Mouse (Mus musculus) stomach, embryonic 14.5 days (tissue): ENCODE results near the gene Ank3. TPM values are rescaled to one million over a fixed set of nuclear protein-coding genes. Genes with fewer than 3 reads are reported as not detected.

Source experiments
- ATAC-seq: fragments of 200-750 bp; cut with Nextera tagmentation; 2 replicates; pipeline ENCODE4 v1.8.0; 2017; ENCODE audit warnings: low read depth, moderate TSS enrichment; ENCODE audit not compliant: insufficient number of reproducible peaks, insufficient read depth, low FRiP score
- H3K27ac ChIP-seq: fragments of 300-500 bp; sonication (generic); 2 replicates; pipeline ENCODE4 v1.5.1; 2014; ENCODE audit warnings: mild to moderate bottlenecking, low read length, moderate library complexity, mixed read lengths
- H3K27me3 ChIP-seq: fragments of 300-500 bp; sonication (generic); 2 replicates; pipeline ENCODE4 v1.6.1; 2014; ENCODE audit warnings: low read length, control low read depth, mixed read lengths; ENCODE audit not compliant: control insufficient read depth, insufficient read depth
- H3K36me3 ChIP-seq: fragments of 300-500 bp; sonication (generic); 2 replicates; pipeline ENCODE4 v1.6.1; 2014; ENCODE audit warnings: mild to moderate bottlenecking, control low read depth, low read length, moderate library complexity, mixed read lengths; ENCODE audit not compliant: control insufficient read depth, insufficient read depth
- H3K4me1 ChIP-seq: fragments of 300-500 bp; sonication (generic); 2 replicates; pipeline ENCODE4 v1.6.1; 2014; ENCODE audit warnings: low read length, control low read depth, mixed read lengths; ENCODE audit not compliant: control insufficient read depth, insufficient read depth
- H3K4me2 ChIP-seq: fragments of 300-500 bp; sonication (generic); replicated peaks from 2 replicates; pipeline ENCODE4 v1.6.1; 2014; ENCODE audit warnings: low read depth, low read length, control low read depth
- H3K4me3 ChIP-seq: fragments of 300-500 bp; sonication (generic); 2 replicates; pipeline ENCODE4 v1.5.1; 2014; ENCODE audit warnings: low read depth, low read length, control low read depth
- H3K9ac ChIP-seq: fragments of 300-500 bp; sonication (generic); replicated peaks from 2 replicates; pipeline ENCODE4 v1.6.1; 2014; ENCODE audit warnings: low read depth, mild to moderate bottlenecking, control low read depth, low read length, moderate library complexity, mixed read lengths
- H3K9me3 ChIP-seq: fragments of 300-500 bp; sonication (generic); 2 replicates; pipeline ENCODE4 v1.6.1; 2016; ENCODE audit warnings: low read depth, low read length, control low read depth; ENCODE audit not compliant: control insufficient read depth
- WGBS: fragments of 180-500 bp; shearing (Covaris S2); extraction: QIAGEN DNeasy Blood & Tissue Kit; methylation state at CpG from one replicate; pipeline ENCODE4 v1.1.7; 2014; 5-methylcytosine and 5-hydroxymethylcytosine counted together
- polyA plus RNA-seq: library from polyadenylated mRNA; unstranded; fragments of >200 nt; fragmentation: Nextera tagmentation; extraction: Ambion mirVana; gene quantifications from 2 replicates; pipeline ENCODE4 v1.2.1, GENCODE M21; 2014

Ank3 gene
- polyA plus RNA-seq, 1 experiment from 2014 or later, result 46.1 TPM

DNA sequence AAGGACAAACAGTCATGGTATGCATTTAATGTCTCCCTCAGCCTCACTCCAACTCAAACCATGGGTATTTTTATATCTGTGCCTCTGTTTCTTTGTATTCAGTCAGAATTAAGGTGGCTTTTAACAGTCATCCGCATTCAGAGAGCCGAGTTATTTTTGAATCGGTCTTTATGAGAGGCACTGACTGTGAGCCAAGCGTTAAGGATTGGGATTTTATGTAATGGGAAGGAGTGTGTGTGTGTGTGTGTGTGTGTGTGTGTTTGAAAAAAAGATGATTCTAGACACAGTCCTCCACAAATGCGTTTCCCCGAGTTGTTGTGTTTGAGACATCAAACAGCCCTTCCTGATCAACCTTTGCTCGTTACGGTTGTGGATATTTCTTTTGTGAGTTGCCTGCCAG lies 347.7 kb downstream of the Ank3 start:
- no peak overlapping the region for H3K27ac ChIP-seq
- WGBS, result 65% methylated on average over 8 of the region's 8 CpGs
- H3K4me2 ChIP-seq, result no peak overlapping the region

DNA sequence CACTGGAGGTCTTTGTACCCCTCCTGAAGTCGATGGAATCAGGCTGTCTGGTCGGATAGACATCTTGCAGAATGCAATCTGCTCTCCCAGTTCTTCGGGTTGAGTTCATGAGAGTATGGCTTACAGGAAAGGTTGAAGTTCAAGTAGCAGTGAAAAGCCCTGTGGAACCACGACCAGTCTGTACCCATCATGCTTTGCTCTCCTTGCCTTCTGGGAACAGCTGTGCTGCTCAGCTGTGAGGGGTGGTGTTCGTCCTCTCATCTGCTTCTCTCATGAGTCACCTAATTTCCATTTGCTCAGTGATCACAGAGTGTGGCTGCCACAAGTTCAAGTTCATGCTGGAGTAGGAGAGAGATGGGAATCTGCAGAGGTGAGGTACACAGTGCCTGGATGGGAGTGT lies 348.2 kb downstream of the Ank3 start:
- no peak for ATAC-seq
- Histone ChIP-seq H3K9ac (no peak overlapping the region), H3K4me3 (no peak overlapping the region), H3K9me3 (no peaks in the 10 kb centered on the region), H3K4me2 (no peak overlapping the region), H3K27ac (no peak overlapping the region), H3K36me3 (no peaks in the 10 kb centered on the region), H3K27me3 (no peaks in the 10 kb centered on the region), H3K4me1 (no peaks in the 10 kb centered on the region)
- WGBS, result 56% methylated on average over 5 of the region's 5 CpGs

More for the DNA sequence above, 347.7 kb downstream of the Ank3 start:
- no peaks in the 10 kb centered on the region for H3K9me3 ChIP-seq
- no peak overlapping the region for H3K9ac ChIP-seq
- H3K36me3 ChIP-seq, result no peaks in the 10 kb centered on the region
- no peaks in the 10 kb centered on the region for H3K4me1 ChIP-seq
- H3K27me3 ChIP-seq, result no peaks in the 10 kb centered on the region
- ATAC-seq, result no peak
- H3K4me3 ChIP-seq, result no peak overlapping the region

DNA sequence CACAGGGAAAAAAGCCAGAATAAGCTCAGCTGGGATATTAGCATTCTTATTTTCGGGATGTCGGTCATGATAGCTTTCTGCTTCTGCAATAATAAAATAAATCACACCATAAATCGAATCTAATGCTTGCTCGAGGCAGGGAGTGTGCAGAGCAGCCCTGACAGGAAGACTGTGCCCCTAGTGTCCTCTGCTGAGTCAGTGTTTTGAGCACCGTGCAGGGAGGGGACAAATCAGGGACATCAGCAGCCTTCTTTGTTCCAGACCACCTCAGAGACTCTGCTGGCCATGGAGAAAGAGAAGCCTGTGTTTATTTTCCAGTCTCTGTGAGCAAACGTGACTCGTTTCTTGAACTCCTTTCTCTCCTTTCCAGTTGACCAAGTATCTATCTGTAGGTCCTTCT lies 352.8 kb downstream of the Ank3 start:
- Histone ChIP-seq H3K9ac (no peak overlapping the region), H3K4me3 (no peak overlapping the region), H3K4me1 (no peaks in the 10 kb centered on the region), H3K36me3 (no peaks in the 10 kb centered on the region), H3K27me3 (no peaks in the 10 kb centered on the region), H3K9me3 (no peaks in the 10 kb centered on the region), H3K4me2 (no peak overlapping the region), H3K27ac (no peak overlapping the region)
- ATAC-seq, result no peak
- WGBS, result 41% methylated on average over 7 of the region's 7 CpGs

DNA sequence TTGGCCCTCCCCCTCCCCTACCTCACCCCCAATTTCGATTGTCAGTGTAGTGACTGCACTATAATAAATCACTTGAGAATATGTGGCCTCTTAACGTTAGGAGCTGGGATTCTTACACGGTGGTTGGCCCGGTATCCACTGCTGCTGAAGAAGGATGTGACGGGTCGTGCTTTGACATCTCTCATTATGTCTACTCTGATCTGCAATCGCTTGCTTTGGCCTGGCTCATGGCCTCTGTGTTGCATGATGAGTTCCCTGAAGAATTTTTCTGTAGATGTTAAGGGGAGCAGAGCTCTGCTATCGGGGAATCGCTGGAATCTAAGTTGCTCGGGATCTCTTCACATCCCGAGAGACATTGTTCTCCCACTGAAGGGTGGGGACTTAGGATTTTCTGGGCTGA lies 354.9 kb downstream of the Ank3 start:
- H3K4me3 ChIP-seq, result no peak overlapping the region
- H3K4me1 ChIP-seq, result no peaks in the 10 kb centered on the region
- H3K27me3 ChIP-seq, result no peaks in the 10 kb centered on the region
- no peak overlapping the region for H3K4me2 ChIP-seq
- no peak overlapping the region for H3K27ac ChIP-seq
- H3K9ac ChIP-seq, result no peak overlapping the region
- H3K9me3 ChIP-seq, result no peaks in the 10 kb centered on the region
- 64% methylated on average over 11 of the region's 11 CpGs for WGBS
- no peak for ATAC-seq
- H3K36me3 ChIP-seq, result no peaks in the 10 kb centered on the region

DNA sequence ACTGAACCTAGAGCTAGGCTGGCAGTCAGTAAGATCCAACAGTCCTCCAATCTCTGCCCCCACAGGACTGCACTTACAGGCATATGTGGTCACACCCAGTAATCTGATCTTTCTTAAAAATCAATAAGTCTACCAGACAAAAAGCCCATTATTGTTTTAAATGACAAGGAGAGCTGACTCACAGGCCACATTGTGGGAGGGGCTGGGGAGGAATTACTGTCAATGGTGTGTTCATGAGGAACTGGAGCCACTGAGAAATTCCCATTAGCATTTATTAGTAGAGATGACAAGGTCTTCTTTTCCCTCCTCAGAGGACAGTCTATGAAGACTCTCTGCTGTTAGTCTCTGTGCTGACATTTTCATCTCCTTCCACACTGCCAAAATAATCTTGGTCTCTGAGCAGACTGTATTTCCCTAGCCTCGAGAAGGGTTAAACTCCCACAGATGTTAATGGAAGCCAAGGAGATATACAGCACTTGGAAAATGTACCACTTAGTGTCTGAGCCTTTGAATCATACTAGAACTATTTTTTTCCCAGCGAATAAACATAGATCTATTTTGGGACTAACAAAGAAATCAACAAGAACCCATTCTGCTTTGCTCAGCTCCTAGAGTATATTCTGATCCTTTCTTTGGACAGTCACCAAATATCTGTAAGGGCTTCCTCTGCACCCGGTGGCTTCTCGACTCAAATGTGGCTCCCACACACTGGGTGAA lies 358.5 kb downstream of the Ank3 start:
- 48% methylated on average over 4 of the region's 4 CpGs for WGBS
- H3K4me1 ChIP-seq, result 0 out of 2 replicates have a peak, but pooled peaks cover 3% of the 10 kb centered on the region
- no peak for ATAC-seq
- H3K4me2 ChIP-seq, result no peak overlapping the region
- no peak overlapping the region for H3K4me3 ChIP-seq
- no peaks in the 10 kb centered on the region for H3K9me3 ChIP-seq
- H3K9ac ChIP-seq, result no peak overlapping the region
- H3K36me3 ChIP-seq, result no peaks in the 10 kb centered on the region
- H3K27me3 ChIP-seq, result no peaks in the 10 kb centered on the region
- H3K27ac ChIP-seq, result no peak overlapping the region

DNA sequence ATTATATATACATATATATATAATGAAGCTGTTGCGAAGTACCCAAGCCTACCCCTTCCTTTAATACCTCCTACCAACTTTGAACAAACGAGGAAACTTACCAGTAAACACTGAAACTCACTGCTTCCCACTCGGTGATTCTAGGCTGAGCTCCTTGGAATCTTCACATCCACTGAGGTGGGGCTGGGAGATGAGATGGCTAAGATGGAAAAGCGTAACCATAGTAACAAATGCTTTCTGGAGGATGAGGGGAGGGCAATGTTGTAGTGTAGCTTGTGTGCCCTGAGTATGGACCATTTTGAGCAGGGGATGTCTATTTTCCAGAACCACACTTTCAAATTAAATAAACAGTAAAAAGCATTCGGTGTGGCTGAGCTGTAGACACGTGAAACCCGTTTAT lies 364.4 kb downstream of the Ank3 start:
- Histone ChIP-seq H3K4me1 (0 out of 2 replicates have a peak, but pooled peaks cover 3% of the 10 kb centered on the region), H3K27ac (no peak overlapping the region), H3K4me3 (no peak overlapping the region), H3K4me2 (no peak overlapping the region), H3K9ac (no peak overlapping the region), H3K9me3 (no peaks in the 10 kb centered on the region), H3K27me3 (no peaks in the 10 kb centered on the region), H3K36me3 (no peaks in the 10 kb centered on the region)
- ATAC-seq, result no peak
- 39% methylated on average over 7 of the region's 7 CpGs for WGBS

DNA sequence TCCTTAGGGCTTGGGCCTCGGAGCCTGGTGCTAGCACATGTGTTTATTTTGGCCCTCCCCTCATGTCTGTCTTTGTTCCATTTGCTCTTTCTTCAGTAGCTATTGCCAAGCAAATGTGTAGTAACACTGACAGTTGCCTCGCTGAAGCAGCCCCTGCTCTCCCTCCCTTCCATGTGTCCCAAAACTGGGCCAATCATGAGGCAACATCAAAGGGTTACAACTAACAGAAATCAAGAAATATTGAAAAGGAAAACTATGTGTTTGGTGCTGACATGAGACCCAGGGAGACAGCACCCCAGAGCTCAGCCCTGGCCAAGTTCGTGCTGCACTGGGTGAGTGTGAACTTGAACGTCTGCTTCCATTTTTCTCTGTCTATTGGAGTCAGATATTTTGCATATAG lies 365.8 kb downstream of the Ank3 start:
- no peak for ATAC-seq

DNA sequence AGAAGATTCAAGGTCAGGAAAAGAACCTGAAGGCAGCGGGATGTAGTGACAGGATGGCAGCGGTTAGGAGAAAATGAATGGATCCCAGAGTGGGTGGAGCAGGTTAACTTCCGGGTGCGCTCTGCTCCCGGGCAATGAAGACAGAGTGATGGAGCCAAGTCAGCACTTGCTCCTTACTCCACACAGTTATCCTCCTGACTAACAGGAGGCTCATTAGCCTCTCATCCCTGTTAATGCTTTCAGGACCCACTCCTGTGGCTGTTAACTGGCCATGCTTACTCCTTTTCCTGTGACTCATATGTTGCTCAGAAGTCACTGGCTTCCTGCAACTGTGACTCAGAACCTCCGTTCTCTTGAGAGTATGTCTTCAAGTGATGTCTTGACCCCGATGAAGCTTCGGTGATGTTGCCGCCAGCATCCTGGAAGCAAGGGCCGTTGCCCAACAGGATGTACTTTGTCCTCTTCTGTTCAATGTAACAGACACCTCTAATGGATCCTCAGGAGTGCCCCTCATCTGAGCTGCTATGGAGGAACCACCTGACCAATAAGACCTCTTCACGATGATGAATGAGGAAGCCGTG lies 378.6 kb downstream of the Ank3 start:
- Histone ChIP-seq H3K27ac (no peak overlapping the region), H3K4me1 (no peaks in the 10 kb centered on the region), H3K4me2 (no peak overlapping the region), H3K36me3 (no peaks in the 10 kb centered on the region), H3K27me3 (no peaks in the 10 kb centered on the region), H3K9me3 (no peaks in the 10 kb centered on the region), H3K4me3 (no peak overlapping the region), H3K9ac (no peak overlapping the region)
- no peak for ATAC-seq
- WGBS, result 69% methylated on average over 12 of the region's 12 CpGs

More for the DNA sequence above, 365.8 kb downstream of the Ank3 start:
- no peak overlapping the region for H3K4me2 ChIP-seq
- H3K9ac ChIP-seq, result no peak overlapping the region
- no peaks in the 10 kb centered on the region for H3K36me3 ChIP-seq
- 0 out of 2 replicates have a peak, but pooled peaks cover 3% of the 10 kb centered on the region for H3K4me1 ChIP-seq
- no peaks in the 10 kb centered on the region for H3K9me3 ChIP-seq
- no peak overlapping the region for H3K4me3 ChIP-seq
- 53% methylated on average over 4 of the region's 4 CpGs for WGBS
- no peaks in the 10 kb centered on the region for H3K27me3 ChIP-seq
- H3K27ac ChIP-seq, result no peak overlapping the region
